9 mouse cellular contexts compared by ENCODE assay signal in genomic region chr16:92606491-92606965, GRCm38 (mm10).
DNase-seq lines count a peak whose midpoint lies in the region; ATAC-seq lines count a peak whose summit lies in the region.
"Had no signal": no experiment of that assay in that cellular context is flagged by ENCODE, and none has a peak within 500 bp of the region (broad histone marks: within the 10 kb centered on the region; RNA-seq: fewer than 3 reads in every experiment).

No protein-coding gene starts in this region.

- no peaks in the 10 kb centered on the region for H3K36me3 ChIP-seq in kidney, embryonic 14.5 days (ENCODE audit: control insufficient read depth, insufficient read depth, low read length)
- no peaks in the 10 kb centered on the region for H3K36me3 ChIP-seq in embryonic facial prominence, embryonic 15.5 days
- no peaks in the 10 kb centered on the region for H3K36me3 ChIP-seq in hindbrain, embryonic 16.5 days (ENCODE audit: control insufficient read depth, insufficient read depth, low read length)
- H3K36me3 ChIP-seq in neural tube, embryonic 12.5 days: no peaks in the 10 kb centered on the region

- no peaks in the 10 kb centered on the region for H3K9me3 ChIP-seq in kidney, embryonic 14.5 days (ENCODE audit: control insufficient read depth, low read length)
- H3K9me3 ChIP-seq in embryonic facial prominence, embryonic 15.5 days (replicated peaks): no peaks in the 10 kb centered on the region
- H3K9me3 ChIP-seq in hindbrain, embryonic 16.5 days (ENCODE audit: control insufficient read depth, low read length): no peaks in the 10 kb centered on the region
- H3K9me3 ChIP-seq in neural tube, embryonic 12.5 days: no peaks in the 10 kb centered on the region
- H3K9me3 ChIP-seq: liver, embryonic 15.5 days had no signal

- no peak overlapping the region for H3K27ac ChIP-seq in kidney, embryonic 14.5 days (ENCODE audit: low read depth, low read length)
- H3K27ac ChIP-seq in embryonic facial prominence, embryonic 15.5 days (replicated peaks): no peak overlapping the region
- no peak overlapping the region for H3K27ac ChIP-seq in hindbrain, embryonic 16.5 days (ENCODE audit: low read depth, low read length)
- H3K27ac ChIP-seq in neural tube, embryonic 12.5 days: no peak overlapping the region
- H3K27ac ChIP-seq: liver, embryonic 15.5 days had no signal

- H3K4me2 ChIP-seq in kidney, embryonic 14.5 days (replicated peaks; ENCODE audit: low read depth, low read length): no peak overlapping the region
- no peak overlapping the region for H3K4me2 ChIP-seq in embryonic facial prominence, embryonic 15.5 days (replicated peaks)
- H3K4me2 ChIP-seq in hindbrain, embryonic 16.5 days (ENCODE audit: low read length): no peak overlapping the region
- H3K4me2 ChIP-seq in neural tube, embryonic 12.5 days (replicated peaks): peak overlapping the region; percentile 73; the same call in 1 of the 2 replicates

- WGBS in kidney, embryonic 14.5 days: 92% methylated on average over 7 of the region's 7 CpGs
- WGBS in embryonic facial prominence, embryonic 15.5 days: 84% methylated on average over 7 of the region's 7 CpGs
- WGBS in hindbrain, embryonic 16.5 days: 83% methylated on average over 7 of the region's 7 CpGs
- WGBS in neural tube, embryonic 12.5 days: 82% methylated on average over 7 of the region's 7 CpGs

- DNase-seq in kidney, postnatal 25 days: no peak
- DNase-seq in embryo, embryonic 9.5 days (ENCODE audit: extremely low spot score): no peak
- no peak for DNase-seq in cerebellum, postnatal 25 days
- DNase-seq: layer of hippocampus, adult 9-11 months had no signal

- H3K9ac ChIP-seq in kidney, embryonic 14.5 days (ENCODE audit: low read depth, low read length): no peak overlapping the region; the same call in 1 of the 2 replicates
- no peak overlapping the region for H3K9ac ChIP-seq in embryonic facial prominence, embryonic 15.5 days
- H3K9ac ChIP-seq in hindbrain, embryonic 16.5 days (ENCODE audit: low read depth, low read length): no peak overlapping the region
- H3K9ac ChIP-seq in neural tube, embryonic 12.5 days: no peak overlapping the region
- H3K9ac ChIP-seq: liver, embryonic 15.5 days had no signal

- H3K27me3 ChIP-seq in kidney, embryonic 14.5 days (ENCODE audit: control insufficient read depth, insufficient read depth, low read length): peaks cover 15% of the 10 kb centered on the region
- peaks cover 4% of the 10 kb centered on the region; the same call in 1 of the 2 replicates for H3K27me3 ChIP-seq in embryonic facial prominence, embryonic 15.5 days
- H3K27me3 ChIP-seq in hindbrain, embryonic 16.5 days (replicated peaks; ENCODE audit: control insufficient read depth, insufficient read depth, low read length): peaks cover 3% of the 10 kb centered on the region
- H3K27me3 ChIP-seq in neural tube, embryonic 12.5 days (replicated peaks): peaks cover 30% of the 10 kb centered on the region

- peaks cover 19% of the 10 kb centered on the region for H3K4me1 ChIP-seq in kidney, embryonic 14.5 days (ENCODE audit: control insufficient read depth, insufficient read depth, low read length)
- H3K4me1 ChIP-seq in embryonic facial prominence, embryonic 15.5 days: peaks cover 29% of the 10 kb centered on the region
- peaks cover 10% of the 10 kb centered on the region; the same call in 1 of the 2 replicates for H3K4me1 ChIP-seq in hindbrain, embryonic 16.5 days (ENCODE audit: control insufficient read depth, insufficient read depth, low read depth, low read length)
- peaks cover 14% of the 10 kb centered on the region for H3K4me1 ChIP-seq in neural tube, embryonic 12.5 days

- H3K4me3 ChIP-seq in kidney, embryonic 14.5 days (ENCODE audit: low read length): no peak overlapping the region
- H3K4me3 ChIP-seq in embryonic facial prominence, embryonic 15.5 days (replicated peaks): no peak overlapping the region
- no peak overlapping the region for H3K4me3 ChIP-seq in hindbrain, embryonic 16.5 days (ENCODE audit: low read length)
- no peak overlapping the region for H3K4me3 ChIP-seq in neural tube, embryonic 12.5 days

- peak; percentile 42; the same call in 1 of the 2 replicates for ATAC-seq in kidney, embryonic 14.5 days (ENCODE audit: low FRiP score, low TSS enrichment)
- 0 out of 2 replicates have a peak, but pooled peaks have one; percentile 26 for ATAC-seq in embryonic facial prominence, embryonic 15.5 days (ENCODE audit: insufficient number of reproducible peaks, low FRiP score, low TSS enrichment, low read depth)
- 0 out of 2 replicates have a peak, but pooled peaks have one; percentile 24 for ATAC-seq in hindbrain, embryonic 16.5 days
- peak; percentile 19; the same call in 1 of the 2 replicates for ATAC-seq in neural tube, embryonic 12.5 days (ENCODE audit: low FRiP score, low read depth)
